Mouse (Mus musculus): ENCODE results near the gene Barhl2.

Gene Barhl2

DNA sequence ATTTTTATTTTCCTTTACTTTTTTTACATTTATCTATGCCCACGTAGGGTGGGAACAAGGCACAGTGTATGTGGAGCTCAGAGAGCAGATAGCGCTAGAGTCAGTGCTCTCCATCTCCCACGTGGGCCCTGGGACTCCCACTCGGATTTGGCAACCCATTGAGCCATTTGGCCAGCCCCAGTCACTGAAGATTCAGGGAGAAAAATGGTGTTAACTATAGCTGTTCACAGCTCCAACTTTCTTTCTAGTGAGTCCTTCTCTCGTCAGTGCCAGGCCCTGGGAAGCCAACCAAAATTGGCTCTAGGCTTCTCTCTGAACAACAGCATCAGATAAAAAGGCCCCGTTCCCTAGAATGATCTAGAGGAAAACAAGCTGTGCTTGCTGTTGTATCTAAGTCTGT is 42.2 kb downstream of the Barhl2 start:
- no peak for DNase-seq (ENCODE audit: low read depth, low spot score)

DNA sequence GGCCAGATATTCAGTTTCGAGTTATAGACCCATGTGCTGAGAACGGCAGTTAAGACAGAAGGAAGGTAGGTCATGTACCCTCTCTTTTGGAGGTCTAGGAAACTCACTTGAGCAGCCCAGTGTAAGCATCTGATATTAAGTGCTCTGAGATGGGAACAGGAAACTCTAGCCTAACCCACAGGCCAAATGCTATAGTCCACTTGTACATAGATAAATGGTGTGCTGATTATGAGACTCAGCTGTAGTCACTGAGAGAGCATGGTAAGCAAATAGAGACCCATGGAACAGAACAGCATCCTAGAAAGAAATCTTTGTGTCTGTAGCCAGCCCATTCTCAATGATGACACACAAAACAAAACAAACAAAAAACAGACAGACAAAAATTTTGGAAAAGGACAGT is 55.2 kb downstream of the Barhl2 start:
- no peak for DNase-seq (ENCODE audit: low read depth, low spot score)

Measured in embryo, embryonic 11.5 days (tissue).